Mouse (Mus musculus): ENCODE data around the gene Mtus2.

DNA sequence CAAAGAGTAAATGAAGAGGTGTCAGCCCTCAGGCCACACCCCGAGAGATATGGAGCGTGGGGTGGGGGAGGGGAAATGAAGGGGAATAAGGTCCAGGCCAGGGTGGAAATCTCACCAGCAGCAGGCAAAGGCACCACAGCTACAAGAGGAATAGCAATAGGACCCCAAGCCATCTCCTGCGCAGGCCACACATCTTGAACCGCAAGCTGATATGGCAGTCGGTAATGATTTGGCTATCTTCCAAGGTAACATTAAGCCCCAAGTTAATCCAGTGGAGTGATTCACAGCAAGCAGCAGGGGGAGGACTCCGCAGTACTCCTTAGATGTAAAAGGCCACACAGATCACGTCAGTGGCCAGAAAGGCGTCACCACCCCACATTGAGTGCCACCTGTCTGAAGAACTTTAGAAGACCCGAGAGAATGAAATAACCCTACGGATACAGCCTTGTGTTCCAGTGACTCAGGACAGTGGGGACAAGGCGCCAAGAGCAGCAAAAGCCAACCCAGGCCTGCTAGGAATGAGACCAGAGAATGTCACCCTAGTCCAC, 374.2 kb downstream of the Mtus2 start:
- TF ChIP-seq CTCF (IDR thresholded peaks at IDR 0.05; ENCODE audit: control insufficient read depth, insufficient read depth, low read length) (no peak), POLR2A (IDR thresholded peaks at IDR 0.05; ENCODE audit: borderline replicate concordance, control insufficient read depth, low read depth, low read length) (no peak)
